Mouse (Mus musculus) A20 (cell line): ENCODE data around the gene Tnrc6b.

ENCODE experiments used
- DNase-seq: peaks from one replicate; pipeline ENCODE4 v3.0.0-alpha.2; 2011; ENCODE audit warnings: low read depth, low spot score

The Tnrc6b gene

GRCm38 (mm10) chr15:80710608-80711363 lies at the start of gene Tnrc6b:
Gene Tnrc6b (plus strand): TSS chr15:80711313.
- peak; percentile 100 for DNase-seq

DNA sequence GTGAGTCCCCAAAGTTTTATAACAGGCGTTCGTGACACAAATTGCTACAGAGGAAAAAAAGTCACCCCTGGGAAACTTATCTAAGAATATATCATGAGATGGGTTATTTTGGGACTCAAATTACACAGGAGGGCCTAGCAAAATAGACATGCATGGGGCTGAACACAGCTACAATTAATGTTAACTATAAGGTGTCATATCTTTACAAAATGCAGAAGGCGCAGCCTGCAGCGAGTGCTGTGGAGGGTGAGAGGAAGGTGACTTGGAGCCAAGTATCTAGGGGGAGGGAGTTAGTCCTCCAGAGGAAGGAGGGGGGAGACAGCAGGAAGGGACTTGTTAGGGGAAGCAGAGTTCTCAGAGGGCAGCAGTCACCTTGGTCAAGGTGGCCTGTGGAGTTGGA lies 46.7 kb upstream of the Tnrc6b start:
- no peak for DNase-seq

GRCm38 (mm10) chr15:80671295-80672252 lies 39.5 kb upstream of the Tnrc6b start, which contains the start of gene Fam83f:
Gene Fam83f (plus strand): TSS chr15:80671847.
- DNase-seq = peak; percentile 56

GRCm38 (mm10) chr15:80672810-80673209 lies 38.3 kb upstream of the Tnrc6b start:
- DNase-seq = no peak

DNA sequence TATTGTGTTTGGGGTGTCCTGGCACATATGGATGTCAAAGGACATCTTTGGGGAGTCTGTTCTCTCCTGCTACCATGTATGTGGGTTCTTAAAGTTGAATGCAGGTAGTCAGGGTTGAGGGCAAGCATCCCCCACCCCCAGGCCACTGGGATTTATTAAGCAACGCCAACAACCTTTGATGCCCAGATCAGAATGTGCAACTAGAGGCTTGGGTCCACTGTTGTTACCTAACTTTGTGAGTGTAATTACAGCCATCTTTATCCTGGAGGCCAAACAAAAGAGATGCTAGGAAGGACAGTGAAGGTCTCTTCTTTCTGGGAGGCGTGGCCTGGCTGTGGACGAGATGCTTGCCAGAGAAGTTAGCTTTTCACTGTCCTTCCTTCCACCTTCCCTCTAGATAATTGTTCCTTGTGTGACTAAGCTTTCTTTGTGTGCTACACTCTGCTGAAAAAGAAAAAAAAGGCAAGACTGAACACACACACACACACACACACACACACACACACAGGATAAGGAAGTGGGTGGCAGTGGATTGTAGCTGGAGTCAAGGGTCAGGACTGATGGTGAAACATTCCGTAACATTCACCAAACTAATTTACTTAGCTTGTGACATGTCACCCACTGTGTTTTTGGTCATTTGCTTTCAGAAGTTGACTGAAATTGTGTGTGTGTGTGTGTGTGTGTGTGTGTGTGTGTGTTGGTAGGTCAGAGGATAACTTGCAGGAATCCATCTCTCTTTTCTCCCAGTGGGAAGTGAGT lies 37.6 kb upstream of the Tnrc6b start:
- no peak for DNase-seq

- peak; percentile 42 for DNase-seq
Observed at GRCm38 (mm10) chr15:80674700-80675099, 36.4 kb upstream of the Tnrc6b start.

- no peak for DNase-seq
Observed at GRCm38 (mm10) chr15:80679515-80680215, 31.4 kb upstream of the Tnrc6b start.

DNA sequence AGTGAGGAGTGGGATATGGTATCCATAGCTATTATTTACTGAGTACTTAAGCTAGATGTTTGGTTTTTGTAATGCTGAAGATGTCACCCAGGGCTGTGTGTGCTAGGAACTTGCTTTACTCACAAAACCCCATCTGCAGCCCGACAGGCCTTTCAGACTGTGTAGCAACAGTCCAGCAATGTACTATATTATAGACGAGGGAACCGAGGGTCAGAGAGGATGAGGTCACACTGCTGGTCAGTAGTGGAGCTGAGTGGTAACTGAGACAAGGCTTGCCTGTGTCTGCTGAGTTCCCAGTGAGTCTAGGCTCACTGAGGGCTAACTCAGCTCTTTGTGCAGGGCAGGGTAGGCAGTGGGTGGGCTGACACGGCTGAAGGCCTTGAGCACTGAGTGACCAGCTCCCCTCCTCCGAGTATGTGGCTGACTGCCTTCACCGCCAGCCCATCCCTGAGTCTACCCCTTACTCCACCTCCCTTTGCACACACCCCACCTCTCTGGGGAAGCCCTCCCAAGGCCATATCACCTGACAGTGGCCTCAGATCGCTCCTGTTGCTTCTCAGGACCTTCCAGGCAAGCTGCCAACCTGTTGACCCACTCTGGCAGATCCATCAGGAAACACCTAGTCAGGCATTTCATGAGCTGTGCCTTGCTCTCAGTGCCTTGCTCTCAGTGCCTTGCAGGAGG lies 30.6 kb upstream of the Tnrc6b start:
- DNase-seq = no peak

GRCm38 (mm10) chr15:80681466-80681881 lies 29.6 kb upstream of the Tnrc6b start:
- peak; percentile 76 for DNase-seq

DNA sequence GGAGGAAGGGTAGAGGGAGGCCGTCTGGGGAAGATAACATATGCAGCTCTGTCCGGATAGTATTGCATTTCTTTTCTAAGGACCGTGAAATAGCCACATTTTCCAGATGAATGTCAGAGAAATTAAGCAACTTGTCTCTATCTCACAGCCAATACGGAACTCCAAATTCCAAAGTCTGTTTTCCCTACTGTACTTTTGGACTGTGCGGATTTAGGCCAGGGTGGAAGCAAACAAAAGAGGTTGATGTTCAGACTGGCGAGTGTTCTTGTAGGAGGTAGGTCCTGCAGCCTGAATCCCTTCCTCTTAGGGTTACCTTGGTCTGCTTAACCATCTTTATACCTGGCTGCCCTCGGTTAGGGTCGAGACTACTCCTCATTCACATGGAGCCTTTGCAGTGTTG lies 28.8 kb upstream of the Tnrc6b start:
- DNase-seq = no peak

- DNase-seq = no peak
Observed at GRCm38 (mm10) chr15:80683151-80683550, 28.0 kb upstream of the Tnrc6b start.

DNA sequence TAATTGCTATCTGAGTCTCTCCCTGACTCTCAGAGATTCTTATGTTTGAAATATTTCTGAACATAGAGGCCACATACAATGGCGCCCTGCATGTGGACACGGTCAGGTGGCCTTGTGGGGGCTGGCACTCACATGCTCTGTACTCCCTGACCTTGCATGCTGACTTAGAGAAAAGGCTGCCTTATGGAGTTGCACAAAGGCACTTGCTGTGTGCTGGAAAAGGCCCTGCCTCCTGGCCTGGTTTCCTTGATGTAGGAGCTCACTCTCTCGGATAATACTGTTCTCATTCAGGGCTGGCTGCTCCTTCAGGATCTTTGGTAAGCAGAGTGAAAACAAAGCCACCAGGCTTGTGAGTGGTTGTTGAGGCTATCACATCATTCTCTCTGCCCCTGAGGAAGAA lies 27.1 kb upstream of the Tnrc6b start:
- DNase-seq = no peak

- DNase-seq = no peak
Observed at GRCm38 (mm10) chr15:80684786-80685602, 26.1 kb upstream of the Tnrc6b start.

DNA sequence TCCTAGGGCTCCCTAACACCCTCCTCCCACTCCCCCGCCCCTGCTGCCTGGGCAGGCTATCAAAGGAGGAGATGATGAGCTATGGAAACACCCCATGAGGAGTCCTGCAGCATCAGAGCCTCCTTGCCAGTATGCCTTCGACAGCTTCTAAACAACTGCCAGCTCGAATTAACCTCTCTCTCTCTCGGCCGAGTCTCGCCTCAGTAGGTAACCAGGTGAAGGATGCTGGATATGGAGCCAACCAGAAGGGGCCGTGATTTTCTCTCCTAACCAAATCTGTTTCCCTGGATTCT lies 25.6 kb upstream of the Tnrc6b start:
- no peak for DNase-seq

- DNase-seq = no peak
Observed at GRCm38 (mm10) chr15:80688536-80688935, 22.6 kb upstream of the Tnrc6b start.

DNA sequence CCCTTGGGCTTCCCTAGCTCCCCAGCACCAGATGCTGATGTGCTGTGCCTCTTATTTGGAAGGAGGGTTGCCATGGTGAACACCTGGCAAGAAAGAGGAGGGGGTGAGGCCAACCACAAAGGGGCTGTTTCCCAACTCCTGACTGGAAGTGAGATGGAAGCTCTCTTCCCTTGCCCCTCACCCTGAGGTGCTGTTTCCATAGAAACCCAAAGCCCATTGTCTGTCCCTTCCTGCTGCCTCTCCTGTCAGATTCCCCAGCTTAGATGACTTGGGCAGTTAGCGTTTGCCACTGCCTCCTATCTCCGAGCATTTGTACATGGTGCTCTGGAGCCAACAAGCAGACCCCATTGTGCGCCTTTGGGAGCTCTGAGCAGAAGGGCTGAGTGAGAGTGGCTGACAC lies 17.6 kb upstream of the Tnrc6b start:
- DNase-seq = no peak

- peak; percentile 91 for DNase-seq
Observed at GRCm38 (mm10) chr15:80694125-80694910, 16.8 kb upstream of the Tnrc6b start.

- DNase-seq = no peak
Observed at GRCm38 (mm10) chr15:80697564-80697963, 13.5 kb upstream of the Tnrc6b start.
